Mouse (Mus musculus): ENCODE data around the gene Lhx4.

Lhx4 gene

DNA sequence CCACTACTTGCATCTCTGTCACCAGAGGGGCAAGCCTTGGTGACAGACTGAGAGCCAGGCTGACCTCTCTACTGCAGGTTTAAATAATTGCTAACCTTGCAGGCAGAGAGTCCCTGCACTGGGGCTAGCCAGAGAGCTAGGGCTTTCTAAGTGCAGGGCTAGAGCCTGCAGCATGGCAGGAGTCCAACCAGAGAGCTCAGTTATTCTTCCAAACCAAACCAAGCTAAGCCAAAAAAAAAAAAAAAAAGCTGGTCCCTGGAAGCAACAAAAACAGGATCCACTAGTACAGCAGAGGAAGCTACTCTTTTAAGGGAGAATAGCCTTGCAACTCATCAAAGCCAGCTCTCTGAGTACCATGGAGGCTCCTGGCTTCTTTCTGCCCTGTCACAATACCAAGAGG, 50.6 kb downstream of the Lhx4 start:
- DNase-seq: no peak

DNA sequence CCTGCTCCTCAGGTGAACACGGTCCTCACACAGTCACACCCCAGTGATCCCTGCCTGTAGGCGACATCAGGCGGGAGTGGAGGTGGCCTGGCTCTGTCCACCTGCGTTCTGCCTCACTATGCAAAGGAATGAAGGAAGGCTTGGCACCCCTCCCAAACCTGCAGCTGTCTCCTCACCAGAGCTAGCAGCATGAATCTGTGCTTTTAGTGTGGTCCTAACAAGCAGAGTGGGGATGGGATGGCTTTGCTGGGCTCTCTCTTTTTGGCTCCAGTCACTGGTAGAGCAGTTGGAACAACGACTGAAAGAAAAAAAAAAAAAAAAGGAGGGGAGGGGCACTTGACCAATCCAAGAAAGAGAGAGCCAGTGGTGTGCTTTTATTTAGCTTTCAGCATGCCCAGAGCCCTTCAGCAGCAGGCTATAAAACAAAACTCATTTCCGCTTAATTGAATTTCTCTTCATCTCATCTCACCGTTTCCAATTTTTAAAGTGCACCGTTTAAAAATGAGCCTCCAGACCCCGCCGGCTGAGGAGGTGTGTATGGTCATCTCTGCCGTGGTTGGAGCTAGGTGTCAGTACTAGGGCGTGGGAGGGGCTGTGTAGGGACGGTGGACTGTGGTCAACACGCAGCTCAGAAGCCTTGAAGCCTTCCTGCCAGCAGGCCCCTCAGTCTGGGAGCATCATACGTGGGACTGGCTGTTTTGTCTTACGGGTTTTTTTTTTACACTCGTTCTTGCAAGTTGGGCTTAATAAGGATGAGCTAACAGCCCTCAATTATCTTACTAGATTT, 52.9 kb downstream of the Lhx4 start:
- DNase-seq: no peak

DNA sequence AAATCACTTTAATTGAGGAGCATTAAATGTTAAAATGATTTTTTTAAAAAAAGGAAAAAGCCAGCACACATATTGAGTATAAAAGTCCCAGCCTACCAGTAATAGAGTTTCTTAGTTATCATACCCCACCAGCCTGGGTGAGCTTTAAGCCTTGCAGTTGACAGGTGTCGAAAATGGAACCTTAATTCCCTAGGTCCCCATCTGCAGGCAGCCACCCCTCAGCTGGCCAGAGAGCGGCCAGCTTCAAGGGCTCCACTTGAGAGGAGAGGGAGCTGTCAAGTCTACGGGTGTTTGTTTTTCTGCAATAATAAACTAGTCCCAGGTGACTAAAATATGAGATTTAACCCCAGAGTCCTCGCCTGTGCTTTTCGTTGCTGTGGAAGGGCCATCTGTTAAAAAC, 58.0 kb downstream of the Lhx4 start:
- DNase-seq: no peak

DNA sequence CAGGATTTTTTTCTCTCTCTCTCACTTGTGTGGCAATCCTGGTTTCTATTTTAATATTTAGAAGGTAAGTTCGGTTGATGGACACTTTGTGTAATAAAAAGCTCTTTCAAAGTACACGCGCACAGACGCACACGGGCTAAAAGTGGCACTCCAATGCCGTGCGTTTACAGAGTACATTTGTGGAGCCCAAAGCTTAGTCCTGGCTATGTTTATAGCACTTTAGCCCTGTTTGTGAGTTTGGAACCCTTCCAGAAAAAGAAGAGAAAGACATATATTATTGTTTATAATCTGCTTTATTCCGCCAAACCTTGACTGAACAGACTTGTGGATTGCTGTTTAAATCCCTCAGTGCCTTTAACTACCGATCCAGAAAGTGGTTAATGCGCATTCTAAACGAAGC, 58.5 kb downstream of the Lhx4 start:
- DNase-seq: no peak

DNA sequence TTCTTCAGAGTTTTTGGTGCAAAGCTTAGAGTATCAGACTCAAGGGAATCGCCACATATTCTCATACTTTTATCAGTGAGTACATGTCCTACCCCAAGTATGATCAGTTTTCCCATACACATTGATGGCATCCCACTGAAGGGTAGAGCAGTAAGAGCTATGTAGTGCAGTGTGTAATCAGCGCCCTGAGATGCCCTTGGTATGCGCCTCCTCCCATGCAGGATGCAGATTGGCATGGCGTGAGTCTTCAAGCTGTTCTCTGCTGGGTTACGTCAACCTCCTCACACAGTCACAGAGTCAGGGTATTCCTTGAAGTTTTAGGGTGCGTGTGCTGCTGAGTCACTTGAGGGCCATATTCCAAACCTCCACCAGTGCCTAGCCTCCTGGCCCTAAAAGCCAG, 59.3 kb downstream of the Lhx4 start:
- no peak for DNase-seq

DNA sequence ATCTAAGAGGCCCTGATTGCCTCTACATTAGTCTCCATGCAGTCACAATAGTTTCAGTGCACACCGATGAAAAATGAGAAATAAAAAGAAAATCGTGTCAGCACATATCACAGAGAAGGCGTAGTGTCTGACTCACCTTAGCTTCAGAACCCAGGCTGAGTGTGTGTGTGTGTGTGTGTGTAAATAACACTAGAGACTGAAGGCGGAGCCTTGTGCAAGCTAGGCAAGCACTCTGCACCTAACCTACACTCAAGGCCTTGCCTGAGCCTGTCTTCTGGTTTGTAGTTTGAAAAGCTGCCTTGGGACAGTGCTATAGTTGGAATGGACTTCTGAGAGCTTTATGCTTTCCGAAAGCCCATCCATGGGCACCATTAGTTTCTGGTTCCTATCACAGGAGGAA, 61.9 kb downstream of the Lhx4 start:
- no peak for DNase-seq

DNA sequence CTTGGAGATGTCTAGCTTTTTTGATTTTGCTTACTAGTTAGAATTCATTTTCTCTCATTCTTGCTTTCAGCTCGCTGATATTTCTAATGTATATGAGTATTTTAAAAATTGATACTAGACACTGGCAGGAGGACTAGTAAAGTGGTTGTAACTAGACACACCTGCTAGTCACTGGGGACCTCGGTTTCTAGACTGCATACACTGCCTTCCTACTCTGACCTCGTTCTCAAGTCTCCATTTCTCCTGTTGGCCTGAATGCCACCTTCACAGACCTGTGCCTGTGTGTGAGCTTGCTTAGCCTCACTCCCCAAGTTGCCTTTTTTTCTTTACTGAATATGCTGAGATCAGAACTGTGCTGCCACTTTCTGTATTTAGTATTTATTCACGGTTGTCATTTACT, 62.3 kb downstream of the Lhx4 start:
- DNase-seq: no peak

DNA sequence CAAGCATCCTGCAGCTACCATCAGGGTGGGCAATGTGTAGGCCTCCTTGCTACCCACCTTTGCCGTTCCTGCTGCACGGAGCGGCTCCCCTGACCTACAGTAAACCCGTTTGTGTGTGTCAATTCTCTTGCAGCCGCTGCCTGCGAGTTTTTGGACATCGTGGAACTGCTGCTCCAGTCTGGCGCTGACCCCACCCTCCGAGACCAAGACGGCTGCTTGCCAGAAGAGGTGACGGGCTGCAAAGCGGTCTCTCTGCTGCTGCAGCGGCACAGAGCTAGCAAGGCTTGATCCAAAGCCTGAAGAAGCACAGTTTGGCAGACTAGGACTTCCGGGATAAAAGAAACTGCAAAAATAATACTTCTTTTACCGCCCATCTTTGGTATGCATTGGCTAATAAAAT, 64.7 kb downstream of the Lhx4 start:
- no peak for DNase-seq

DNA sequence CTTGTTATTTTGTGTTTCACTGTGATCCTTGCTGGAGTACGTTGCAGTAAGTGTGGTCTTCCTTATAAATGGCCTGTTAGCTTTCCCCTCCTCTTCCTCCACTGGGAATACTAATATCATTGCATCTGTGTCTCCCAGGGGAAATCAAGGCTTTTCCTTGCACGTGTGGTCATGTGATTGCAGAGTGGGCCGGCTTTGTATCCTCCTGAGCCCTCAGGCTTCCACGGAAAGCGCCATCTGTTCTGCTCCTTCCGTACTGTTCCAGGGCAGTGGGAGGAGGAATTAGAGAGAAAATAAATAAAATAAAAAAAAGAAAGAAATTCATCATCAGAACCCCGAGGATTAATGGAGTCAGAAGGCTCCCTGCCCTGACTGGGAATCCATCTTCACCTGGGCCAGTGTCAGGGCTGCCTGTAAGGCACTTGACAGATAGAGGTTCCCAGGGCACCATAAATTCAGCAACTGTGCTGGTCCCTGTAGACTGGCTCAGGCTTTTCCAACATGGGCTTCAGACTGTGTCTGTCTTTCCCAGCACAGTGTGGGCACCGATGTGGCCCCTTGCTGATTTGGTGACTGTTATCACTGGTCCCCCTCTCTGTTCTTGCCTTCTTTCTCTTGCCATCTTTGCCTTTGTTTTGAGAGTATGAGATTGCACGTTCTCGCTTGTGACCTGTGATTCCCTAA, 70.2 kb downstream of the Lhx4 start:
- no peak for DNase-seq

DNA sequence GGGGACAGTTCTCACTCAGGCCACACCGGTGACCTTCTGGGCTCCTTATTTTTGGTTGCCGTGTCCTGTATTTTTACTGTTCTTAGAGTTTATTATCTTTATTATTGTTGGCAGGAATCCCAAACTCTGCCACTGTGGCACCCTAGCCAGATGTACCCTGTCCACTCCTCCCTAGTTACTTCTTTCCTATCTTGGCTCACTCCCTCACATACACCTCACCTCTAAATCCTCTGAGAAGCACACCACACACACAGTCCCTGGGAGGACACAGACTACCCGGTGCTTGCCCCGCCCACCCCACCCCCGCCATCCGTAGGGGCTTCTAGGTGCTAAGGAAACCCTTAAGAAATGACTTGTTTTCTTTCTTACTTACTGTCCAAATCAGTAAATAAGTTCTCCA, 75.9 kb downstream of the Lhx4 start:
- DNase-seq: no peak

DNA sequence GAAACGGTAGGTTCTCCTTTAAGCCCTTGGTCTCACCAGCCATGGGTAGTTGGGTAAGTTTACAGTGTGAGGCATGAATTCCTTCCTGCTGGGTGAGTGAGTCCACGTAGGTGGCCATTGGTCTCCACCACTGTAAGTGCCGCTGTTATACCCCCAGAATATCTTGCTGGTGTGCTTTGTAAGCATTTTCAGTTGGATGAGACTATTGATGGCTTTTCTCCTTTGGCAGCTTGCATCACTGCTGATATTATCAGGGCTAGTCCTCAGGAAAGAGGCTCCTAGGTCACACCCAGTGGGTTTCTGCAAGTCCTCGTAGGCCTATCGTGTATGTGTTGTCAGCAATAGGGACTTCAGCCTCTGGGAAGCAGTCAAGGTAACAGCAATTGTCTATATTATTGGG, 87.5 kb downstream of the Lhx4 start:
- no peak for DNase-seq

DNA sequence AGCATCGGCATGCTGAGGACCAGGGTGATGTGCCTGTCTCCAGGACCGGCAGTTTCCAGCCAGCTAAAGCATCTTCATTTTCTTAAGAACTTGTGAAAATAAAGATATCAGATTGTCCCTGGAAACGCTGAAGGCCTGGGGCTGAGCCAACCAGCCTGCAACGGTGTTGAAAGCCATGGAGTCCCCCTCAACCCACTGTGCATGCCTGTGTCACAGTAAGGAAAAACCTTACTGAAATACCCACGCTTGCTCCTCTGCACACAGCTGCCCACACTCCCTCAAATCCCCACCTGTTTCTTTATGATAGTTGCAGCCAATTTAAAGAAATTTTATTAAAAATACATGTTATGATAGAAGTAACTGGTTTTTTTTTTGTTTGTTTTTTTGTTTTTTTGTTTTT, 95.2 kb downstream of the Lhx4 start:
- DNase-seq: no peak

DNA sequence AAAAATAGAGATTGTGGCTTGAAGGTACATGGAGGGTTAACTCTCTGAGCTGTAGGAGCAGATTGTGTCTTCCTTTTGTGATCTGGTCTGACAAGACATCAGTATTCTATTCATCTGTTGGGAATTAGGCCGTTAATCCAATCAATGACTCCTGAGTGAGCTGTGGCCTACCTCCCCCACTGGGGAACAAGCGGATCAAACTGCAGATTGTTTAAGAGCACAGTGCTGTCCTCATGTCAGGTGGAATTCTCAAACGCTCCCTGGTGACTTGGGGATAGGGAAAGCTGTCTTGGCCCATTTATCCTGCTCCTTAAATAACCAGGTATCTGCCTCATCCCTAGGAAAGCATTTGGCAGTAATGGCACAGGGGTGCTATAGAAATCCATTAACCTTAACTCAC, 96.5 kb downstream of the Lhx4 start:
- no peak for DNase-seq

DNA sequence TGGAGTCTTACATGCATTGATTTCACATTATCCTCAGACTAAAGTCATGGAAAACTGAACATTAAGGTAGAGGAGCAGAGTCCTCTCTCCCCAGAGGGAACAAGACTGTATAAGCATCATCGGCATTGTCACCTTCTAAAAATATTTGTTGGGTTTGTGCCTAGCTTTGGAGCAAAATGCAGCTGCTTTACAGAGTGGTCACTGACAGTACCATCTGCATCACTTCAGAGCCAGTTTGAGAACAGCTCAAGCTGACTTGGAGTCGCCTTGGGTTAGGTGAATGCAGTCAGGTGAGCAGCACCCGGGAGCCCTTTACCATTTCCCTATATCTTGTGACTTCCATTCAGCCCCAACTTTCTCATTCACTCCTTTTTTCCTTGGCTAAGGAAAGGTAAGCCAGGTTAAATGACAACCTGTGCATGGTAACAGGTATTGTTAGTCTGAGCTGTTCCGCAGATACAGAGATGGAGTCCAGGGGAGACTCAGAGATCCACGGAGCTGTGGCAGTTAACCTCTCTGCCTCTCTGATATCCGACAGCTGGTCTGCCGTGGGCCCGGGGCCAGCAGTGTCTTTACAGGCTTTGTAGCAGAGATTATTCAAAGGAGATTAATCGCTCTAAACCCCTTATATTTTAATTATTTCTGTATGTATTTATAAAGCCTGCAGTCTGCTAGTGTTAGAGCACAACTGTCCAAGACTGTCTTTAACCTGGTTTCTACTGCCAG, 101.2 kb downstream of the Lhx4 start:
- no peak for DNase-seq
